Mouse (Mus musculus): Measurements from ENCODE around the gene Sept8.

The Sept8 gene

GRCm38 (mm10) chr11:53519207-53520121 is at the start of gene Sept8:
Gene Sept8 (plus strand): TSS chr11:53519257.
- ATAC-seq (ENCODE audit: low TSS enrichment): peak; percentile 36

GRCm38 (mm10) chr11:53469294-53469967 is 49.6 kb upstream of the Sept8 start:
- ATAC-seq (ENCODE audit: low TSS enrichment): peak; percentile 7; the same call in 1 of the 2 replicates

GRCm38 (mm10) chr11:53469968-53470695 is 48.9 kb upstream of the Sept8 start, which contains the start of gene Gm9837:
Gene Gm9837 (minus strand): TSS chr11:53470479.
- peak; percentile 73 for ATAC-seq (ENCODE audit: low TSS enrichment)

- no peak for ATAC-seq (ENCODE audit: low TSS enrichment)
Measured at GRCm38 (mm10) chr11:53472709-53473108, 46.3 kb upstream of the Sept8 start.

GRCm38 (mm10) chr11:53475620-53476019 is 43.4 kb upstream of the Sept8 start:
- peak; percentile 13; the same call in 1 of the 2 replicates for ATAC-seq (ENCODE audit: low TSS enrichment)

GRCm38 (mm10) chr11:53477833-53478232 is 41.2 kb upstream of the Sept8 start:
- no peak for ATAC-seq (ENCODE audit: low TSS enrichment)

- peak; percentile 15; the same call in 1 of the 2 replicates for ATAC-seq (ENCODE audit: low TSS enrichment)
Measured at GRCm38 (mm10) chr11:53478383-53479170, 40.5 kb upstream of the Sept8 start.

GRCm38 (mm10) chr11:53479171-53479782 is 39.8 kb upstream of the Sept8 start:
- peak; percentile 50 for ATAC-seq (ENCODE audit: low TSS enrichment)

- peak; percentile 62 for ATAC-seq (ENCODE audit: low TSS enrichment)
Measured at GRCm38 (mm10) chr11:53479783-53480301, 39.2 kb upstream of the Sept8 start, which contains the start of the genes Gm9945 and Sowaha. Gene Gm9945 (plus strand): TSS chr11:53480166. Gene Sowaha (minus strand): TSS chr11:53480274.

- ATAC-seq (ENCODE audit: low TSS enrichment): no peak
Measured at GRCm38 (mm10) chr11:53481088-53481730, 37.8 kb upstream of the Sept8 start.

GRCm38 (mm10) chr11:53483159-53483891 is 35.7 kb upstream of the Sept8 start:
- no peak for ATAC-seq (ENCODE audit: low TSS enrichment)

- no peak for ATAC-seq (ENCODE audit: low TSS enrichment)
Measured at GRCm38 (mm10) chr11:53485719-53486118, 33.3 kb upstream of the Sept8 start.

GRCm38 (mm10) chr11:53486351-53486750 is 32.7 kb upstream of the Sept8 start:
- ATAC-seq (ENCODE audit: low TSS enrichment): no peak

- peak; percentile 78 for ATAC-seq (ENCODE audit: low TSS enrichment)
Measured at GRCm38 (mm10) chr11:53486822-53487594, 32.0 kb upstream of the Sept8 start.

GRCm38 (mm10) chr11:53489007-53489406 is 30.1 kb upstream of the Sept8 start:
- ATAC-seq (ENCODE audit: low TSS enrichment): no peak

- ATAC-seq (ENCODE audit: low TSS enrichment): no peak
Measured at GRCm38 (mm10) chr11:53489421-53489820, 29.6 kb upstream of the Sept8 start.

- no peak for ATAC-seq (ENCODE audit: low TSS enrichment)
Measured at GRCm38 (mm10) chr11:53491954-53492401, 27.1 kb upstream of the Sept8 start.

Measured in frontal cortex, adult (tissue).